Mouse (Mus musculus) cerebellum, postnatal 4 days (tissue): ENCODE data around the gene Arap1.

ENCODE experiments used
- DNase-seq, 2 experiments: peaks; one replicate each; pipeline ENCODE4 v3.0.0; 2022; ENCODE audit warnings: low spot score in 2 of 2, mixed read lengths in 1 of 2

Gene Arap1

GRCm38 (mm10) chr7:101394569-101394968 lies 46.7 kb downstream of the Arap1 start:
- no peak for DNase-seq

DNA sequence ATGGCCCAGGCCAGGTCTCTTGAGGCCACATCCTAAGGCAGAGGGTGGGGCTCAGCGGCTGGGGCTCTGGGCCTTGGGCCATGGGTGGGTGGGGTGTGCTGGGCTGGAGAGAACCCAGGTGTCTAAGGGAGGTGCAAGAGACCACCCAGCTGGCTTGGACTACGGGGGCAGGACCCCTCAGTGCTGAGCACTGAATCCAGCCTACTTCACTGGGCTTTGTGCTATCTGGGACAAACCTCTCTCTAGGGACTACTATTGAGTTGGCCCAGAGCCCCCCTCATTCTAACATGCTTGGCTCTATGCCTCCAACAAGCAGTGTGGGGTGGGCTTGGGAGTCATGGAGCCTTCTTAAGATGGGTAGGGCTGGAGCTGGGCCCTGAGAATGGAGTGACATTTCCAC lies 47.6 kb downstream of the Arap1 start:
- no peak for DNase-seq

DNA sequence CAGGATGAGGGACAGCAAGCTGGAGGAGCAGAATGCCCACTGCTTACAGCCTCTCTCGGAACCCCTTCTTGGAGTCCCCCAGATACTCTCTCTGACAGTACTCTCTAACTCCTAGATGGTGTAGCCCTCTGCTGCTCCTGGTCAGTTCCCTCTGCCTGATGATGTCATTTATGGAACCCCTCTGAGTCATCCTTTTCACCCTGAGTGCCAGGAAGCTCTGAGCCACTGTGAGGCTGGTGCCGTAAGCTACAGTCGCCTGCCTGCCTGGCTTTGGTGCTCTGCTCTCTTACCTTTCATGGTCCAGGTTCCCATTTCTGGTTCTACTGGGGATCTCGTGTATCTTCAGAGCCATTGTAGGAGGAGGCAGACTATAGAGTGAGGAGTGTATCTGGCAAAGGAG lies 49.3 kb downstream of the Arap1 start:
- DNase-seq: no peak

GRCm38 (mm10) chr7:101401510-101401909 lies 53.6 kb downstream of the Arap1 start:
- DNase-seq: peak in 1 of 2 experiments; percentile 28

- no peak for DNase-seq
Observed at GRCm38 (mm10) chr7:101403831-101404230, 56.0 kb downstream of the Arap1 start.

DNA sequence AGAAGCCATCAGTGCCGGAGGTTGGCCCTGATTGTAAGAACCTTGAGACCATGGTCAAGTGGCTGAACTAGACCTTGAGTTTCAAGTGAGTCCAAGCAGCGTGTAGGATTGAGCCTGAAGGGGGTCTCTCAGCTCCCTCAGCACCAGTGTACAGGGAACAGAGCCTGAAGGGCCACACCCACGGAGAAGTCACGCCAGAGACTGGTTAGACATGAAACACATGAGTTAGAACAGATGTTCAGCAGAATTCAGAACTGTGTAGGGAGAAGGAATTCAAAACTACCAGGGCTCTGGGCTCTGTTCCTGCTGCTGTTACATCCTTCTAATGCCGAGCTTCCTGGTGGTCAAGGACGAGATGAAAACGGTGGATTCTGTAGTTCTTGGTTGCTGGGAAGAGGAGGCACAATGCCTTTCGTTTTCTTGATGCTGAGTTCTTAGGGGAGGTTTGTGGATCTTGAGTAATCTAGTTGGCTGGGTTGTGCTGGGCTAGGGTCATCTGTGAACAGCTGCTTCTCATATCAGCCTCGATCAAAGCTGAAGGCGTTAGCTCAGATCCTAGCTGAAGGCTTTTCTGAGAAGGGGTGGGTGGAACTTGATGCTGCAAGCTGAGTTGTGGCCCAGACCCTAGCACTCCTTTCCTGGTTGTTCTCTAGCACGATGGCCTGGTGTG lies 62.5 kb downstream of the Arap1 start, which contains the start of gene Gm45837:
Gene Gm45837, plus strand, starts transcription at position 620 of the 670 bp plus-strand sequence.
- no peak for DNase-seq

- DNase-seq: peak; percentile 84 to 88
Observed at GRCm38 (mm10) chr7:101412796-101413195, 64.9 kb downstream of the Arap1 start.

- no peak for DNase-seq
Observed at GRCm38 (mm10) chr7:101414209-101414608, 66.3 kb downstream of the Arap1 start.

DNA sequence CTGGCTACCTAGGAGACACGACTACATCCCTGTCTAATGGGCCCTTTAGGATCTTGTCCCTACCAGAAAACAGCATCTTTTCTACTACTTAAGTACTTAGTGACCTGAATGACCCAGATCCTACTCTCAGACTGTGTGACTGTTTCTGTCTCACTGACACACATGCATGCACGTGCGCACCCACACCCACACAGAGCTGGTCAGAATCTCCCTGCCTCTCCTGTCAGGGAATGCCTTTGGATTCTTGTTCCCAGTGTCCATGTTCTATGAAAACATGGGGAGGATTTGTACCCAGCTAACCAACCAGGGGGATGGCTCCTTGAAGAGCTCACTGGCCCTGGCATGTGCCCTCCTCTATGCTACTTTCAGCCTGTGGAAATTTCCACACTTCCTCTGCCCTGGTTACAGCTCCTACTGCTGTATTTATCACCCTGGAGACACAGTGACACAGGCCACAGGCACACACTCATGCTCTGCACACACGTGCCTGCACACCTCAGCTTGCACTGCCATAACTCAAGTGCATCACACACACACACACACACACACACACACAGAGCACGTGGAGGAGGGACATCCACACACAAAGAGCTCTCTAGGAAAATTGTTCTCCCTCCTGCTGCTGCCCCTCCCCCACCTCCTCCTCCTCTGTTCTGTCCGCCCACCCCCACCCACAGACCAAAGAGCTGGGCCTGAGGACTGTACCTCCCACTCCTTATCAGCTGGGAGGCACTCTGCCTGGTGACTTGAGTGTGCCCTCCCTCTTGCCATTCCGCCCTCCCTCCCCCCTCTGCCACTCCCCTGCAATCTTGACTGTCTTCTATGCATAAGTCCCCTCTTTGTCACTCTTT lies 67.0 kb downstream of the Arap1 start:
- DNase-seq: no peak

- no peak for DNase-seq
Observed at GRCm38 (mm10) chr7:101415512-101416100, 67.7 kb downstream of the Arap1 start.

DNA sequence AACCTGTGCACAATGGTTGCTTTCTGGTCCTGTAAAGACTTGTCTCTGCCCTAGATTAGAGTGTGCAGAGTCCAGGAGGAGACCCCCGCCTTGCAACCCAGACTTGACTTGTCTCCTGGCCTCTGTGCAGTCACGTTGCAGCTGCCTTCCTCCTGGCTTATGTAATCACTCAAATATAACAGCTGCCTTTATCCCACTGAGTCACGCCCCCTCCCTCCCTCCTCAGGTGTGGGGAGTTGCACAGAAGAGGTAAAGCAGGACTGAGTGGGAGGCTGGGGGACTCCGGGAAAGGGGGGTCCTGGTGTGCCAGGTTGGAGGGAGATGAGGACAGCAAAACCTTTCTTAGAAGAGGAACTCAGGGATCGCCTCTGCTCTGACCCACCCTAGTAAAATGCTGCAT lies 68.5 kb downstream of the Arap1 start:
- no peak for DNase-seq

DNA sequence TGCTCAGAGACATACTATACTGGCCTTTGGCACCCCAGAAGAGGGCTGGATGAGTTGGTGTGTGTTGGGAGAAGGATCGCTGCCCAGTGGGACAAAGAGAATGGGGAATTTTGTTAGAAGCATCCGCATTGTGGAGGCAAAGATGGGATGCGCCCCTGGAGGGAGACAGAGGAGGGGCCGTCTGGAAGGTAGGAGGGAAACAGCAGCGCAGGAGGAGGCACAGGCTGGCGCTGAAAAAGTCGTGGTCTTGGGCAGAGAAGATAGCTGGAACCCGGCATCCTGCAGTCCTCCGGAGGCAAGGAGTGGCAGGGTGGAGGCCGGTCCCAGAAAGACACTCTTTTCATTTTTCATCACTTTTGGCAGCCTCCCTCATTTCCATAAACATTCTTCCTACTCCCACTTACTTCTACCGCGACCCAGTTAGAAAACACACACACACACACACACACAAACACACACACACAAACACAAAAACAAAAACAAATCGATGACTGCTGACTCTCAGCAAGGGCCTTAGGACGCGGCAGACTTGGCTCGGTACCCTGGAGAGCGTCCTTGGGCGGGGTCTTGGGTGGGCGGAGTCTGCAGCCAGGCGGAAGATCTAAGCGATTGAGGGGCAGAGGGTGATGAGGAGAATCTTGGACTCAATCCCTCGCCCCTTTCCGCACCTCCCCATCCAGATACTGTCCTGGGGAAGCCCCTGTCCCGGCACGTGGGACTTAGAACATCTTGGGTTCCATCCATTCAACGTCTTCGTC lies 71.3 kb downstream of the Arap1 start:
- no peak for DNase-seq

DNA sequence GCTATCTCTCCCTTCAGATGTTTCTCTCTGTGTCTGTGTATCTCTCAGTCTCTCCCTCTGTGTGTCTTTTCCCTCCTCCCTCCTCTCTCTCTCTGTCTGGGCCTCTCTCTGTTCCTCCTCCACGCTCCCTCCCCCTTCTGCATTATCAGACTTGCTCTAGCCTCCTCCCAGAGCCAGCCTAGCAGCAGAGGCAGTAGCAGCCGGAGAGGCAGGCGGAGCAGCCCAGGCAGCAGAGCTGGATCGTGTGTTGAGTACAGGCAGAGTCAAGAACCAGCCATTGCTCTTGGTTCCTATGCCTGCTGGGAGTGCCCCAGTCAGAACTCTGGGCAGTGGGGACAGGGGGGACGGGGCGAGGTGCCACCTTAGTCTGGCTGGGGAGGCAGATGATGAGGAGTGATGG lies 73.7 kb downstream of the Arap1 start, which contains the start of gene Pde2a:
Gene Pde2a, plus strand, starts transcription at position 163 of the 400 bp plus-strand sequence.
- no peak for DNase-seq

DNA sequence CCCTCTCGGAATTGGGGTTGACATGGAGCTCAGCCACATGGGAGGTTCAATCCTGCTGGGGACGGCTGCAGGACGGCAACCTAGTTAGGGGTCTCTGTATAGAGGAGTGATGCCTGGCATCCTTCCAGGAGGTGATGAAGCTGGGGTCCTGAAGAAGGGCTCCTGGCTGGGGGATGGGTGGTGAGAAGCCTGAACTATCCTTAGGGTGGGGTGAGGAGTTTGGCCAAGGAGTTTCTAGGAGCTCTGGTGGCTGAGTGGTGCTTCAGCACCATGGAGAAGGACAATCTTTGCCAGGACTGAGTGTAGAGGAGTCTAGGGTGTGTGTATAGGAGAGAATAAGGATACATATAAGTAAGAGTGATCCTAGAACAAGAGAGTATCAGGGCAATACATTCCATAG lies 74.2 kb downstream of the Arap1 start:
- DNase-seq: no peak

DNA sequence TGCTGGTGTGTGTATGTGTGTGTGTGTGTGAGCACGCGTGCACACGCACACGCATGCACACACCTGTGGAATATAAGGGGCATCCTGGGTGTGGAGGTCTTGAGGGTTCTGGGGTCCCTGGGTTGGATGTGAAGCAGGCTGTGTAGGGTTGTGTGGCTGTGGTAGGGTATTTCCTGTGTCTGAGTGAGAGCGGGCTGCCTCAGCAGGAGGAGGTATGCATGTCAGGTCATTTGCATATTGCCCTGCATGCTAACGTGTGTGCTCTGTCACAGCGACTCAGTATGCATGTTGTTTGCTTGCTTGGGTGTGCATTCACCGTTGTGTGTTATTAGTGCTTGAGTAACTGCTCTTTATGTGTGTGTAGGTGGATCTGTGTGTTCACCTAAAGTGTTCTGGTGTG lies 74.8 kb downstream of the Arap1 start:
- DNase-seq: no peak

- no peak for DNase-seq
Observed at GRCm38 (mm10) chr7:101423970-101424369, 76.1 kb downstream of the Arap1 start.

DNA sequence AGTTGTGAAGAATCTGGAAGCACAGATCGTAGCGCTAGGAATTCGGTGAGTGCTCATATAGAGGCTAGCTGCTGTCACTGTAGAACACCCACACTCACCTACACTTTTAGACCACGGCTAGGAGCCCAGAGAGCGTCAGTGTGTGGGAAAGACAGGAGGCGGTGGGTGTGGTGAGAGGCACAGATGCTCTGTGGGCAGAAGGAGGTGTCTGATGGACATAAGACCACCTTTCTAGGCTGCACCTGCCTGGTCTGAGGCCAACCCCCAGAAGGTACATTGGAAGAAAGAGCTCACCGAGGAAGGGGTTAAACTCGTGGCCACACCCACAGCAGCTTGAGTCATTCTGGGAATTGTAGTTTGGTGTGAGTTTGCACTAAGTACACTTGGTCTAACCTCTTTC lies 78.8 kb downstream of the Arap1 start:
- DNase-seq: no peak

DNA sequence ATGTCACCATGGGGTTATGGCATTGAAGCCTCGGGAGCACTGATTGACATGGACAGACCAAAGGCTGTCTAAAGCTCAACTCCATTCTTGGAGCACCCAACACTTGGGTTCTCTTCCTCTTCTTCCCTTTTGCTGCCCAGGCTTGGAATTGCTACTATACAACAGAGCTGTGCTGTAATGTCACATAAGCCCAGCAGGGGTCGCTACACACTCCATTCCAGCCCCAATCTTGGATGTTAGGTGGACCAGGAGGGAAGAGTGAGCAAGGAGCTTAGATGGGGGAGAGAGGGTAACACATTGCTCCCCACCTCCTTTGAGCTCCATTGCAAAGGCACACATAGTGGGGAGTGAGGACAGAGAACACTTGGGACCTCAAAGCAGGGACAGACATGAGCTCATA lies 79.9 kb downstream of the Arap1 start:
- peak in 1 of 2 experiments; percentile 42 for DNase-seq

GRCm38 (mm10) chr7:101435038-101435437 lies 87.2 kb downstream of the Arap1 start:
- DNase-seq: no peak

GRCm38 (mm10) chr7:101437876-101438275 lies 90.0 kb downstream of the Arap1 start:
- DNase-seq: no peak

DNA sequence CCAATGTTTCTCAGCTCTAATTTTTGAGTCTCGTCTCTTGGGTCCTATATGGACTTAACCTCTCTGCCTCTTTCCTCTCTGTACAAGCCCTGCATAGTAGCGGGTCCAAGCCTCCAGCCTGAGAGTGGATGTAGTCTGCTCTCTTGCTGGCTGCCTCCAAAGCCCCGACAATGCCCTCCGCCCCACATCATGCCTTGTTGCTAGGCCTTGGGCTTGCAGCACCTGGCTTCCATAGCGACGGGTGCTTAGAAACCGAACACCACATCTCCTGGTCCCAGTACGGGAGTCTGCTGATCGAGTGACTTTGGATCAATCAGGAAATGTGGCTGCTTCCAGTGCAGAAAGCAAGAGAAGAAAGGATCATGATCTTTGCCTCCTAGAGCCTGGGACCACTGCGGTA lies 95.2 kb downstream of the Arap1 start:
- no peak for DNase-seq

DNA sequence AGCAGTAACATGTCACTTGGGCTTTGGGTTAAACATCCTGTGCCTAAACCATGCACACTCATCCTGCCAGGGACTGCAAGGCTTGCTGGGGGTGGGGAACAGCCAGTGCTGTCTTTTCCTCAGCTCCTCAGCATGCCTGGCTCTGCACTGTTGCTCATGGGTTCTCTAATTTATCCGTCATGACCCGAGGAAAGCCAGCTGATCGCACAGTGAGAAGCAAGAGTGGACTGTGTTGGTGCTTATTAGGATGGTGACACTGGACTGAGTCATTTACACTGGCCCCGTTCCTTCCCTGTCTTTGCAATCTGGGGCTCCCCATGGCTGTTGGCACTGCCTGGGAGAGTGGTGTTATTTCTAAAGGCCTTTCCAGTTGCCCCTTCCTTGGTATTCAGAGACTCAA lies 96.3 kb downstream of the Arap1 start:
- DNase-seq: no peak
